Mouse (Mus musculus) myocyte (in vitro differentiated cells): ENCODE measurements around the gene Slc44a5. TPM values are rescaled to one million over a fixed set of nuclear protein-coding genes. Genes with fewer than 3 reads are reported as not detected.

Experiments
- H3K27me3 ChIP-seq: one replicate; pipeline ENCODE4 v1.6.1; 2011; ENCODE audit not compliant: control insufficient read depth, insufficient read depth, insufficient read length
- H3K36me3 ChIP-seq: one replicate; pipeline ENCODE4 v1.6.1; 2011; ENCODE audit not compliant: control insufficient read depth, insufficient read depth
- H3K4me2 ChIP-seq: one replicate; pipeline ENCODE4 v1.6.1; 2011; ENCODE audit warnings: low read depth, control low read depth
- H3K4me3 ChIP-seq: one replicate; pipeline ENCODE4 v1.5.1; 2011; ENCODE audit warnings: mild to moderate bottlenecking, control low read depth, moderate library complexity
- H3K79me2 ChIP-seq: one replicate; pipeline ENCODE4 v1.6.1; 2011; ENCODE audit not compliant: control insufficient read depth, insufficient read depth
- H3ac ChIP-seq: one replicate; pipeline ENCODE4 v1.6.1; 2011; ENCODE audit not compliant: control insufficient read depth, insufficient read length
- CEBPB ChIP-seq: IDR thresholded peaks from 2 replicates; pipeline ENCODE4 v1.6.1; 2011; ENCODE audit warnings: mild to moderate bottlenecking, moderate library complexity; ENCODE audit not compliant: poor library complexity, insufficient read depth, severe bottlenecking
- E2F4 ChIP-seq: IDR thresholded peaks from one replicate; pipeline ENCODE4 v1.6.1; 2011; ENCODE audit warnings: mild to moderate bottlenecking, control low read depth, moderate library complexity; ENCODE audit not compliant: insufficient read depth
- MAX ChIP-seq: IDR thresholded peaks from one replicate; pipeline ENCODE4 v1.6.1; 2011; ENCODE audit warnings: low read depth, mild to moderate bottlenecking, control low read depth
- MYOD1 ChIP-seq, 3 experiments: IDR thresholded peaks; one replicate each; pipeline ENCODE4 v1.6.1; 2011; ENCODE audit warnings: control low read depth in 2 of 3, low read depth in 2 of 3, mild to moderate bottlenecking in 2 of 3, moderate library complexity in 1 of 3; ENCODE audit not compliant: insufficient read length in 2 of 3, control insufficient read depth in 1 of 3
- MYOG ChIP-seq, 3 experiments: IDR thresholded peaks; one replicate each; pipeline ENCODE4 v1.6.1; 2011; ENCODE audit warnings: control low read depth in 2 of 3, low read depth in 2 of 3, mild to moderate bottlenecking in 2 of 3; ENCODE audit not compliant: insufficient read length in 2 of 3, control insufficient read depth in 1 of 3, insufficient read depth in 1 of 3
- POLR2A ChIP-seq: IDR thresholded peaks from one replicate; pipeline ENCODE4 v1.6.1; 2011; ENCODE audit warnings: low read depth, mild to moderate bottlenecking, control low read depth, moderate library complexity; ENCODE audit not compliant: insufficient read length
- POLR2AphosphoS2 ChIP-seq: IDR thresholded peaks from one replicate; pipeline ENCODE4 v1.6.1; 2011; ENCODE audit warnings: low read depth, control low read depth; ENCODE audit not compliant: insufficient read length
- REST ChIP-seq: IDR thresholded peaks from one replicate; pipeline ENCODE4 v1.6.1; 2011; ENCODE audit warnings: mild to moderate bottlenecking, control low read depth, moderate library complexity; ENCODE audit not compliant: insufficient read depth, insufficient read length
- SRF ChIP-seq: IDR thresholded peaks from one replicate; pipeline ENCODE4 v1.6.1; 2011; ENCODE audit warnings: low read depth; ENCODE audit not compliant: control insufficient read depth, insufficient read length
- TCF12 ChIP-seq: IDR thresholded peaks from one replicate; pipeline ENCODE4 v1.6.1; 2011; ENCODE audit warnings: mild to moderate bottlenecking, control low read depth; ENCODE audit not compliant: poor library complexity, insufficient read depth, severe bottlenecking
- TCF3 ChIP-seq: IDR thresholded peaks from one replicate; pipeline ENCODE4 v1.6.1; 2011; ENCODE audit warnings: low read depth, control low read depth; ENCODE audit not compliant: insufficient read length
- USF1 ChIP-seq: IDR thresholded peaks from one replicate; pipeline ENCODE4 v1.6.1; 2011; ENCODE audit warnings: low read depth, mild to moderate bottlenecking, control low read depth, moderate library complexity
- polyA plus RNA-seq: library from polyadenylated mRNA; unstranded; fragments of >200 nt; fragmentation: generic; extraction: Trizol; gene quantifications from one replicate; pipeline ENCODE4 v1.2.1, GENCODE M21; 2012; ENCODE audit warnings: missing spikeins

Gene Slc44a5
- polyA plus RNA-seq, 1 experiment, result not detected

DNA sequence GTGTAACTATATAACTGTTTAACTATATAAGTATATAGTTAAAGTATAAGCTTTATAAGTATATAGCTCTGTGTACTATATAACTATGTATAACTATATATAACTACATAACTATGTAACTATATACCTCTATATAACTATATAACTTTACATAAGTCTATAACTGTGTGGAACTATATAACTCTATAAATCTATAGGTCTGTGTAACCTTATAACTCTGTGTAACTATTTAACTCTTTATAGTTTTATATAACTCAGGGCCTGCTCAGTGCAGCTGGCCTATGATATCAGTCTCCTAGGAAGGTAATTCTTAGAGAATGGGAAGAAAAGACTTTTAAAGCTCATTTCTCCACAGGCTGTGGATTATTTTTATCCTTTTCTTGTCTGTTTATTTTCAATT is 284.1 kb downstream of the Slc44a5 start:
- TF ChIP-seq TCF12 (no peak), MAX (no peak), CEBPB (no peak), MYOD1 (IDR thresholded peaks at IDR 0.05; ENCODE audit: control insufficient read depth in 1 of 3, insufficient read length in 2 of 3, low read depth in 2 of 3) (no peak), REST (no peak), MYOG (IDR thresholded peaks at IDR 0.05; ENCODE audit: control insufficient read depth in 1 of 3, insufficient read depth in 1 of 3, insufficient read length in 2 of 3, low read depth in 2 of 3) (no peak), POLR2A (no peak), TCF3 (no peak)
- H3K27me3 ChIP-seq, result no peaks in the 10 kb centered on the region
- H3K4me3 ChIP-seq, result no peak overlapping the region
- no peaks in the 10 kb centered on the region for H3K36me3 ChIP-seq
- no peak overlapping the region for H3K4me2 ChIP-seq
- H3K79me2 ChIP-seq, result no peaks in the 10 kb centered on the region
- H3ac ChIP-seq, result no peak overlapping the region

- H3ac ChIP-seq, result no peak overlapping the region
- no peaks in the 10 kb centered on the region for H3K36me3 ChIP-seq
- H3K79me2 ChIP-seq, result no peaks in the 10 kb centered on the region
- H3K27me3 ChIP-seq, result no peaks in the 10 kb centered on the region
- no peak overlapping the region for H3K4me2 ChIP-seq
- H3K4me3 ChIP-seq, result no peak overlapping the region
- TF ChIP-seq TCF12 (no peak), POLR2AphosphoS2 (no peak), SRF (no peak), REST (no peak), MYOG (IDR thresholded peaks at IDR 0.05; ENCODE audit: control insufficient read depth in 1 of 3, insufficient read depth in 1 of 3, insufficient read length in 2 of 3, low read depth in 2 of 3) (no peak), CEBPB (no peak), TCF3 (no peak), MAX (no peak), E2F4 (no peak)
Observed at GRCm38 (mm10) chr3:154268313-154268712, 295.1 kb downstream of the Slc44a5 start.

GRCm38 (mm10) chr3:154269757-154270366 is 296.6 kb downstream of the Slc44a5 start:
- Histone ChIP-seq H3K4me2 (peak overlapping the region; percentile 21), H3ac (no peak overlapping the region), H3K79me2 (no peaks in the 10 kb centered on the region), H3K36me3 (no peaks in the 10 kb centered on the region), H3K4me3 (no peak overlapping the region), H3K27me3 (no peaks in the 10 kb centered on the region)
- no peak for TF ChIP-seq TCF12

DNA sequence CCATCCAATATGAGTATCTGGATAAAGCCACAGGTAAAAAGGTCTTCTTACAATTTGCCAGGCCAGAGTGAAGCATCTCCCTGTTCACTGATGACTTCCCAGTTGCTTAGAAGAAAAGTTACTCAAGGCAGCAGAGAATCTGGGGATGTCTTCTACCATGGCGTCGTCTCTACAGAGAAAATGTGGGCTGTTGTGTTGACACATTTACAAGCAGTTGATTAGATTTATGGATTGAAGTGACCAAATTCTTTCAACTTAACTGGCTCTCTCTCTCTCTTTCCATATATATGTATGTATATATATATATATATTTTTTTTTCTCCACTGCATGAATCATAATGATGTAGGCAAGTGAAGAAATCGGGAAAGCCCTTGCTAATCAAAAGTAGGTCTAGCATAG is 301.4 kb downstream of the Slc44a5 start:
- H3K79me2 ChIP-seq, result no peaks in the 10 kb centered on the region
- H3K4me2 ChIP-seq, result no peak overlapping the region
- TF ChIP-seq USF1, result no peak
- no peak for TF ChIP-seq MYOD1 (IDR thresholded peaks at IDR 0.05; ENCODE audit: control insufficient read depth in 1 of 3, insufficient read length in 2 of 3, low read depth in 2 of 3)
- no peak for TF ChIP-seq MAX
- no peak for TF ChIP-seq POLR2AphosphoS2
- TF ChIP-seq CEBPB, result no peak
- TF ChIP-seq MYOG (IDR thresholded peaks at IDR 0.05; ENCODE audit: control insufficient read depth in 1 of 3, insufficient read depth in 1 of 3, insufficient read length in 2 of 3, low read depth in 2 of 3), result no peak
- no peak for TF ChIP-seq POLR2A
- no peak for TF ChIP-seq E2F4
- no peak for TF ChIP-seq REST
- TF ChIP-seq TCF12, result no peak
- TF ChIP-seq TCF3, result no peak
- no peak for TF ChIP-seq SRF
- H3K36me3 ChIP-seq, result no peaks in the 10 kb centered on the region
- no peak overlapping the region for H3ac ChIP-seq
- no peaks in the 10 kb centered on the region for H3K27me3 ChIP-seq
- no peak overlapping the region for H3K4me3 ChIP-seq

GRCm38 (mm10) chr3:154284260-154284659 is 311.0 kb downstream of the Slc44a5 start:
- H3K36me3 ChIP-seq, result no peaks in the 10 kb centered on the region
- TF ChIP-seq USF1 (no peak), MYOD1 (IDR thresholded peaks at IDR 0.05; ENCODE audit: control insufficient read depth in 1 of 3, insufficient read length in 2 of 3, low read depth in 2 of 3) (peak in 2 of 3 experiments; percentile 27 to 68), POLR2AphosphoS2 (no peak), SRF (no peak), MYOG (IDR thresholded peaks at IDR 0.05; ENCODE audit: control insufficient read depth in 1 of 3, insufficient read depth in 1 of 3, insufficient read length in 2 of 3, low read depth in 2 of 3) (peak in 2 of 3 experiments; percentile 66 to 75)
- H3K4me2 ChIP-seq, result no peak overlapping the region
- H3K27me3 ChIP-seq, result no peaks in the 10 kb centered on the region
- no peak overlapping the region for H3K4me3 ChIP-seq
- H3ac ChIP-seq, result no peak overlapping the region
- H3K79me2 ChIP-seq, result no peaks in the 10 kb centered on the region
